Comparison of ENCODE assay signal across 7 mouse cellular contexts in the genomic region with DNA sequence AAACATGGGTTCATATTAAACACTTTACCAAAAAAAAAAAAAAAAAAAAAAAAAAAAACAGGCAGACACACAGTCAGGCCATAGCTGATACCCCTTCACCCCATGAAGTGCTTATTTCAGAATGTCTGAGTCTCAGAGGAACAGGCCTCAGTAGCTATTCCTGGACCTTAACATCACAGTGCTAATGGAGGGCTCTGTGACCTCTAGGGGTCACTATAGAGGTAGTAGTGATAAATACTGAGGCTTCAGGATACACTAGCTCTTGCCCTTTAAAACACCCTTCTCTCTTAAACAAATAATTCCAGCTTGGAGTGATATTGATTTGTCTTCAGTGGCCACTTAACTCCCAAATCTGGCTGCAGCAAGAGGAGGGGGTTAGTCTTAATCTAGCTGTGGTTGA.
A peak's percentile ranks its signal among the peaks of the same experiment; 100 is the strongest.
DNase-seq lines count a peak whose midpoint lies in the region; ATAC-seq and TF ChIP-seq lines count a peak whose summit lies in the region.
"Not testable (repeated sequence)": the region's sequence is repeated elsewhere in the genome, so short reads cannot be mapped to it uniquely, and the experiment has no call there.

No protein-coding gene starts in this region.

- H3K4me2 ChIP-seq in CH12.LX (ENCODE audit: insufficient read depth, low read depth, poor library complexity, severe bottlenecking); limb, embryonic 14.5 days (replicated peaks; ENCODE audit: low read depth, low read length, severe bottlenecking): not testable (repeated sequence)

- not testable (repeated sequence) for H3K27me3 ChIP-seq in CH12.LX (replicated peaks); limb, embryonic 14.5 days (ENCODE audit: control insufficient read depth, insufficient read depth, low read length)

- not testable (repeated sequence) for H3K79me2 ChIP-seq in CH12.LX (replicated peaks; ENCODE audit: control insufficient read depth, extremely low read depth, insufficient read depth, poor library complexity, severe bottlenecking)

- not testable (repeated sequence) for H3K4me3 ChIP-seq in CH12.LX (replicated peaks in 1 of 3; ENCODE audit: low read depth in 2 of 3, low read length in 2 of 3, poor library complexity in 1 of 3); gastrocnemius, adult 2 months; limb, embryonic 14.5 days (replicated peaks; ENCODE audit: low read length)

- not testable (repeated sequence) for H3K27ac ChIP-seq in CH12.LX (ENCODE audit: insufficient read depth, low read depth); gastrocnemius, adult 2 months; limb, embryonic 14.5 days (replicated peaks; ENCODE audit: low read depth, low read length)

- TF ChIP-seq CTCF in CH12.LX (conservative IDR thresholded peaks at IDR 0.05 in 1 of 2, IDR thresholded peaks at IDR 0.05 in 1 of 2; ENCODE audit: low read depth in 2 of 2, low read length in 2 of 2): peak; percentile 18 to 61; a peak in 2 of 4 replicates
- TF ChIP-seq CTCF in gastrocnemius, adult 2 months (IDR thresholded peaks at IDR 0.05): 0 out of 2 replicates have a peak, but pooled peaks have one; percentile 15

- peak; percentile 41 for TF ChIP-seq RAD21 in CH12.LX (IDR thresholded peaks at IDR 0.05; ENCODE audit: low read depth, low read length)

- H3K9ac ChIP-seq in CH12.LX (ENCODE audit: insufficient read depth, low read depth); limb, embryonic 14.5 days (ENCODE audit: low read depth, low read length, severe bottlenecking): not testable (repeated sequence)

- dilution Hi-C loops in CH12.LX (cut with MboI; ENCODE audit: extremely low pct_ligation_motif_present, extremely low pct_unique_long_range_greater_than_20kb, low sequenced_read_pairs): not testable (repeated sequence)

- intact Hi-C loops in gastrocnemius, adult 2 months (cut with DNase I): not testable (repeated sequence)

- not testable (repeated sequence) for H3K4me1 ChIP-seq in CH12.LX (ENCODE audit: control insufficient read depth in 1 of 2, insufficient read depth in 2 of 2); limb, embryonic 14.5 days (ENCODE audit: control insufficient read depth, insufficient read depth, low read length)

- not testable (repeated sequence) for H3K9me3 ChIP-seq in CH12.LX (replicated peaks; ENCODE audit: low read length); limb, embryonic 14.5 days (ENCODE audit: control insufficient read depth, low read length)

- DNase-seq in CH12.LX (ENCODE audit: extremely low read depth) (peak; percentile 43), R1 (ENCODE audit: low read depth, low spot score) (peak; percentile 21)
- peak; percentile 45 for DNase-seq in embryo, embryonic 10.5 days (ENCODE audit: low spot score)
- DNase-seq in gastrocnemius, adult 2 months: not testable (repeated sequence)
- DNase-seq in limb, embryonic 14.5 days (ENCODE audit: low spot score): peak; percentile 15
- peak; percentile 26 for DNase-seq in lung, postnatal 36 days
- DNase-seq in naive thymus-derived CD4-positive, alpha-beta T cell, adult 2 months (ENCODE audit: low read depth): peak; percentile 1

- H3K36me3 ChIP-seq in CH12.LX (replicated peaks in 1 of 2; ENCODE audit: control insufficient read depth in 1 of 2, insufficient read depth in 1 of 2, low read length in 1 of 2); limb, embryonic 14.5 days (ENCODE audit: control insufficient read depth, insufficient read depth, low read length): not testable (repeated sequence)

- in situ Hi-C loops in CH12.LX (cut with MboI; ENCODE audit: low pct_ligation_motif_present, low pct_unique_long_range_greater_than_20kb, low sequenced_read_pairs): not testable (repeated sequence)

- ATAC-seq in limb, embryonic 14.5 days (ENCODE audit: low FRiP score, low read depth): not testable (repeated sequence)

- TF ChIP-seq POLR2A in CH12.LX (IDR thresholded peaks at IDR 0.05; ENCODE audit: low read depth, low read length); limb, embryonic 14.5 days (IDR thresholded peaks at IDR 0.05; ENCODE audit: borderline replicate concordance, extremely low read depth, insufficient read depth, insufficient read length): not testable (repeated sequence)

- TF ChIP-seq EP300 in CH12.LX (IDR thresholded peaks at IDR 0.05; ENCODE audit: low read length): not testable (repeated sequence)

TF ChIP-seq in CH12.LX, 34 proteins besides CTCF, POLR2A, EP300 and RAD21:
- TF ChIP-seq SMC3 (IDR thresholded peaks at IDR 0.05; ENCODE audit: low read depth, low read length): peak; percentile 33
